Mouse (Mus musculus) MEL (cell line): ENCODE results near the gene Zmat1.

Source experiments
- CHD2 ChIP-seq: IDR thresholded peaks from 2 replicates; pipeline ENCODE4 v1.6.1; 2011; ENCODE audit warnings: low read length, improper control_type of control experiment
- CTCF ChIP-seq, 3 experiments: IDR thresholded peaks in 2 of 3; conservative IDR thresholded peaks in 1 of 3; 2 replicates each; pipeline ENCODE4 v1.5.1; 2011 to 2012; ENCODE audit warnings: low read length in 3 of 3, low read depth in 2 of 3, mild to moderate bottlenecking in 2 of 3, improper control_type of control experiment in 1 of 3, inconsistent platforms in 1 of 3, mixed read lengths in 1 of 3, moderate library complexity in 1 of 3; ENCODE audit not compliant: control insufficient read depth in 1 of 3, insufficient read depth in 1 of 3, poor library complexity in 1 of 3, severe bottlenecking in 1 of 3
- ELF1 ChIP-seq: IDR thresholded peaks from 2 replicates; pipeline ENCODE4 v1.6.1; 2014; ENCODE audit warnings: low read depth, mild to moderate bottlenecking, inconsistent platforms, low read length, improper control_type of control experiment, moderate library complexity
- EP300 ChIP-seq, 2 experiments: IDR thresholded peaks; 2 replicates each; pipeline ENCODE4 v1.6.1; 2011; ENCODE audit warnings: improper control_type of control experiment in 2 of 2, low read length in 2 of 2, low read depth in 1 of 2, mild to moderate bottlenecking in 1 of 2
- GATA1 ChIP-seq: IDR thresholded peaks from 2 replicates; pipeline ENCODE4 v1.6.1; 2011; ENCODE audit warnings: low read depth, low read length, improper control_type of control experiment
- HCFC1 ChIP-seq: IDR thresholded peaks from 2 replicates; pipeline ENCODE4 v1.6.1; 2012; ENCODE audit warnings: low read depth, mild to moderate bottlenecking, inconsistent platforms, low read length, improper control_type of control experiment, moderate library complexity
- MAZ ChIP-seq: IDR thresholded peaks from 2 replicates; pipeline ENCODE4 v1.6.1; 2012; ENCODE audit warnings: low read depth, mild to moderate bottlenecking, inconsistent platforms, low read length, improper control_type of control experiment
- MYC ChIP-seq: IDR thresholded peaks from 2 replicates; pipeline ENCODE4 v1.6.1; 2011; ENCODE audit warnings: low read depth, mild to moderate bottlenecking, low read length, improper control_type of control experiment, moderate library complexity
- NELFE ChIP-seq: IDR thresholded peaks from 2 replicates; pipeline ENCODE4 v1.6.1; 2011; ENCODE audit warnings: low read depth, low read length, improper control_type of control experiment
- NRF1 ChIP-seq: IDR thresholded peaks from 2 replicates; pipeline ENCODE4 v1.6.1; 2014; ENCODE audit warnings: low read depth, mild to moderate bottlenecking, inconsistent platforms, low read length, improper control_type of control experiment, moderate library complexity; ENCODE audit not compliant: poor library complexity, insufficient read depth, severe bottlenecking
- POLR2A ChIP-seq, 2 experiments: IDR thresholded peaks; 2 replicates each; pipeline ENCODE4 v1.6.1; 2011 to 2012; ENCODE audit warnings: low read length in 2 of 2, mild to moderate bottlenecking in 2 of 2, control low read depth in 1 of 2, improper control_type of control experiment in 1 of 2, low read depth in 1 of 2, moderate library complexity in 1 of 2; ENCODE audit not compliant: control insufficient read depth in 1 of 2, insufficient read depth in 1 of 2, poor library complexity in 1 of 2
- SMC3 ChIP-seq: IDR thresholded peaks from 2 replicates; pipeline ENCODE4 v1.6.1; 2011; ENCODE audit warnings: low read depth, low read length, improper control_type of control experiment
- USF1 ChIP-seq: IDR thresholded peaks from 2 replicates; pipeline ENCODE4 v1.6.1; 2014; ENCODE audit warnings: low read depth, mild to moderate bottlenecking, inconsistent platforms, low read length, improper control_type of control experiment, moderate library complexity

DNA sequence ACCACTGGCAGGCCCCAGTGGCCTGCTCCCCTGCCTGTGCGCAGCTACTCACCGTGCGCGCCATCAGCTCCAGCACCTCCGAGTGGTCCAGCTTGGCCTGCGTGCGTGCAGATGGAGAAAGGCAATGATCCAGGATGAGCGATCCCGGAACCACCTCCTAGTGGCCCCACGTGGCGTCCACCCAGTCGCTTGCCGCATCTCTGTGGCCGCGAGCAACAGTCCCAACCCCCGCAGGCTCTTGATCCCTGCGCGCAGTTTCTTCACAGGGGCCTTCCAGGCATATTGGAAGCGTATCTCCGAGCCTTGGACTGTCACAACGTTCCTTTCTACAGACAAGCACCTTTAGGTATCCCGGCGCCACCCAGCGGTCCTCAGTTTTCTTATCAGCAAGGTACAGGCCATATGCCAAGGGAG lies 27.0 kb upstream of the Zmat1 start:
- TF ChIP-seq ELF1 (no peak), POLR2A (IDR thresholded peaks at IDR 0.05; ENCODE audit: control insufficient read depth in 1 of 2, insufficient read depth in 1 of 2, low read depth in 1 of 2, low read length in 2 of 2, poor library complexity in 1 of 2) (no peak), NELFE (no peak), CHD2 (no peak), GATA1 (no peak), EP300 (IDR thresholded peaks at IDR 0.05; ENCODE audit: low read depth in 1 of 2, low read length in 2 of 2) (no peak), SMC3 (no peak), HCFC1 (no peak), NRF1 (no peak), USF1 (no peak), MYC (no peak), MAZ (no peak), CTCF (IDR thresholded peaks at IDR 0.05 in 2 of 3, conservative IDR thresholded peaks at IDR 0.05 in 1 of 3; ENCODE audit: control insufficient read depth in 1 of 3, insufficient read depth in 1 of 3, low read depth in 2 of 3, low read length in 3 of 3, poor library complexity in 1 of 3, severe bottlenecking in 1 of 3) (no peak)
